Mouse (Mus musculus) forebrain, embryonic 11.5 days (tissue): ENCODE results near the gene Ccdc74a. TPM values are rescaled to one million over a fixed set of nuclear protein-coding genes. Genes with fewer than 3 reads are reported as not detected.

Experiments used
- ATAC-seq: fragments of 200-750 bp; cut with Nextera tagmentation; replicated peaks from 2 replicates; pipeline ENCODE4 v1.8.0; 2017; ENCODE audit warnings: moderate TSS enrichment; ENCODE audit not compliant: low FRiP score
- DNase-seq: peaks from one replicate; pipeline ENCODE4 v3.0.0-alpha.2; 2017; ENCODE audit warnings: low spot score
- H3K27ac ChIP-seq: fragments of 300-500 bp; sonication (generic); 2 replicates; pipeline ENCODE4 v1.5.1; 2014; ENCODE audit warnings: low read depth, low read length
- H3K27me3 ChIP-seq: fragments of 300-500 bp; sonication (generic); 2 replicates; pipeline ENCODE4 v1.6.1; 2014; ENCODE audit warnings: mild to moderate bottlenecking, low read length, mixed read lengths; ENCODE audit not compliant: control insufficient read depth, insufficient read depth
- H3K36me3 ChIP-seq: fragments of 300-500 bp; sonication (generic); 2 replicates; pipeline ENCODE4 v1.6.1; 2014; ENCODE audit warnings: mild to moderate bottlenecking, low read length, moderate library complexity, mixed read lengths; ENCODE audit not compliant: control insufficient read depth, insufficient read depth
- H3K4me1 ChIP-seq: fragments of 300-500 bp; sonication (generic); replicated peaks from 2 replicates; pipeline ENCODE4 v1.6.1; 2014; ENCODE audit warnings: low read length, mixed read lengths; ENCODE audit not compliant: control insufficient read depth, insufficient read depth
- H3K4me2 ChIP-seq: fragments of 300-500 bp; sonication (generic); 2 replicates; pipeline ENCODE4 v1.6.1; 2014; ENCODE audit warnings: low read depth, mild to moderate bottlenecking, low read length, moderate library complexity, mixed read lengths; ENCODE audit not compliant: severe bottlenecking
- H3K4me3 ChIP-seq: fragments of 300-500 bp; sonication (generic); 2 replicates; pipeline ENCODE4 v1.5.1; 2014; ENCODE audit warnings: low read depth, low read length
- H3K9ac ChIP-seq: fragments of 300-500 bp; sonication (generic); 2 replicates; pipeline ENCODE4 v1.6.1; 2014; ENCODE audit warnings: low read length
- H3K9me3 ChIP-seq: fragments of 300-500 bp; sonication (generic); 2 replicates; pipeline ENCODE4 v1.6.1; 2016; ENCODE audit warnings: low read length, mixed read lengths; ENCODE audit not compliant: control insufficient read depth
- WGBS: fragments of 180-500 bp; shearing (Covaris S2); extraction: QIAGEN DNeasy Blood & Tissue Kit; methylation state at CpG from one replicate; pipeline ENCODE4 v1.1.7; 2014; 5-methylcytosine and 5-hydroxymethylcytosine counted together
- polyA plus RNA-seq: library from polyadenylated mRNA; unstranded; fragments of >200 nt; fragmentation: Nextera tagmentation; extraction: Ambion mirVana; gene quantifications from 2 replicates; pipeline ENCODE4 v1.2.1, GENCODE M21; 2014

The Ccdc74a gene
- polyA plus RNA-seq, 1 experiment from 2014 or later: 7.9 TPM

DNA sequence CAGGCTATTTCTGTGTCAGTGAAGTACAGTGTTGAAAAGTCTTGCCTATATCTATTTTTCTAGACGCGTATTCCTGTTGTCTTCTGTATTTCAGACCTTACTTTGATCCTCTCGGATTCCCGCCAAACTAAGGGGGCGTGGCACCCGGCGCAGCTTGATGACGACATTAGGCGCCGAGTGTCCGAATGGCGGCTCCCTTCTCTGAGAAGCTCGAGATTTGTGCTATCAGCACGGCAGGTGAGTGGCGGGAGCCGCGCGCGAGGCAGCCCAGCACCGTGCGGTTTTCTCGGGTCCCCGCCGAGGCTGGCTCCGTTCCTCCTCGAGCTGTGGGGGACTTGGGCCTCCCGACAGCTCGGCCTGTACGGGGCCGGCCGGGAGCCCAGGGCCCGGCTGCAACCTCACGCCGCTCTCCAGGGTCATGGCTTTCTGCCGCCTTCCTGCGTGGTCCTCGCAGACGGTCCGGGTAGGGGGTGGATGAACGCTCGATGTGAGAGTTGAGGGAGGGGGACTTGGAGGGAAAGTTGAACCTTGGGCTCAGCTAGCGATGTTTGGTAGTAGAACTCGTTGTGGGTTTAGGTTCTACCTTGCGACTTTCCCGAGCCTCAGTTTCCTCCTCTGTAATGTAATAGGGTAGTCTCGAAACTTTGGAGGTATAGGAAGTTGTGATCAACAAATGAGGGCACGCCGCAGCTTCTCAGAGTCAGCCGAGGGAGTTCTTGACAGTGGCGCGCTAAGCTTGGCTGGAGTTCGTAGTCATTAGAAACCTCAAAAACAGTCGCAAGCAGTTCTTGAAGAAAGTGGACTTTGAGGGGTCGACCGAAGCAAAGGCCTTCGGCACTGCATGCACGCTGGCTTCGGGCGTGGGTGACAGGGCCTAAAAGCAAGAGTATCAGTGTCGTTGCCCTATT is 26.8 kb upstream of the Ccdc74a start, which contains the start of gene Smpd4:
Gene Smpd4 (plus strand): TSS at position 157 of the 908 bp plus-strand sequence.
- H3K27ac ChIP-seq: no peak within 1 kb of the TSS
- H3K36me3 ChIP-seq: no peaks in the 10 kb centered on the region; the same call in 1 of the 2 replicates
- peak within 1 kb of the TSS; percentile 89 for H3K4me3 ChIP-seq
- no peaks in the 10 kb centered on the region for H3K9me3 ChIP-seq
- WGBS: 4% methylated on average over 60 of the region's 60 CpGs
- ATAC-seq (peak; percentile 79), DNase-seq (peak; percentile 96)
- peak within 1 kb of the TSS; percentile 93 for H3K9ac ChIP-seq
- H3K4me2 ChIP-seq: peak within 1 kb of the TSS; percentile 79
- H3K27me3 ChIP-seq: no peaks in the 10 kb centered on the region
- peaks cover 4% of the 10 kb centered on the region; the same call in 1 of the 2 replicates for H3K4me1 ChIP-seq

GRCm38 (mm10) chr16:17621936-17622335 is 24.3 kb upstream of the Ccdc74a start:
- no peak for DNase-seq
- no peaks in the 10 kb centered on the region for H3K9me3 ChIP-seq
- peaks cover 4% of the 10 kb centered on the region; the same call in 1 of the 2 replicates for H3K4me1 ChIP-seq
- no peak overlapping the region for H3K9ac ChIP-seq
- no peak for ATAC-seq
- 94% methylated on average over 1 of the region's 1 CpGs for WGBS
- H3K4me2 ChIP-seq: no peak overlapping the region
- H3K27me3 ChIP-seq: no peaks in the 10 kb centered on the region
- no peaks in the 10 kb centered on the region; the same call in 1 of the 2 replicates for H3K36me3 ChIP-seq
- H3K4me3 ChIP-seq: no peak overlapping the region
- no peak overlapping the region for H3K27ac ChIP-seq

GRCm38 (mm10) chr16:17625488-17626268 is 20.6 kb upstream of the Ccdc74a start:
- WGBS: 73% methylated on average over 8 of the region's 8 CpGs
- no peak for DNase-seq

DNA sequence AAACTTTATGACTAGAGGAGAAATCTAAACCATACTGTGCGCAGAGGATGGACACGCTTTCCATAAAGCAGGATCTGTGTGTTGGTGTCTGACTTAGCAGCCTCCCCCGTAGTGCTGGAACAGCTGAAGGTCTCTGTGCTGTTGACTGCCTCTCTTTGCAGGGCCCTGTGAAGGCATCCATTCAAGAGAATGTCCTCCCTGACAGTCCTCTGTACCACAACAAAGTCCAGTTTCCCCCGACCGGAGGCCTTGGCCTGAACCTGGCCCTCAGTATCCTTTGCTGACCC is 20.1 kb upstream of the Ccdc74a start:
- Histone ChIP-seq H3K27me3 (no peaks in the 10 kb centered on the region), H3K4me1 (no peaks in the 10 kb centered on the region), H3K27ac (no peak overlapping the region), H3K9me3 (no peaks in the 10 kb centered on the region), H3K9ac (no peak overlapping the region), H3K4me2 (no peak overlapping the region), H3K4me3 (no peak overlapping the region), H3K36me3 (peaks cover 3% of the 10 kb centered on the region; the same call in 1 of the 2 replicates)
- WGBS: 94% methylated on average over 5 of the region's 5 CpGs
- DNase-seq (no peak), ATAC-seq (no peak)

More at GRCm38 (mm10) chr16:17625488-17626268, 20.6 kb upstream of the Ccdc74a start:
- ATAC-seq: no peak
- no peak overlapping the region for H3K27ac ChIP-seq
- H3K9ac ChIP-seq: no peak overlapping the region
- no peaks in the 10 kb centered on the region for H3K9me3 ChIP-seq
- H3K36me3 ChIP-seq: peaks cover 3% of the 10 kb centered on the region; the same call in 1 of the 2 replicates
- no peak overlapping the region for H3K4me3 ChIP-seq
- no peaks in the 10 kb centered on the region for H3K4me1 ChIP-seq
- no peak overlapping the region for H3K4me2 ChIP-seq
- H3K27me3 ChIP-seq: no peaks in the 10 kb centered on the region

DNA sequence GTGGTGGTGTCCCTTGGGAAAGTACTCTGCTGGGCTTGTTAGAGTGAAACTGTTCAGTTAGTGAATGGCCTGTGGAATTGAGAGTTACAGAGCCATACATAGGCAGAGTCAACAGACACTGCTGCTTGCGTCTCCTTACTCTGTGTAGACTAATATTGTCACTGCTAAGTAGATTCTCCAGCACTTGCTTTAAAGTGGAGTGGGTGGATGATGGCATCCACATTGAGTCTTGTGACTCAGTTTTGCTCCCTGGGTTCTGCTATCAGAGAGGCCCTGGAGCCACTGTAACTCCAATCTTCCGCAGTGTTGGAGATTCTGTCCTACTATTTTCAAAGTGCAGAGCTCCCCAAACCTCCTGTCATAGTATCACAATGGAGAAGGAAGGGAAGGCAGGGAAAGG is 13.7 kb upstream of the Ccdc74a start:
- no peak for ATAC-seq
- H3K36me3 ChIP-seq: peaks cover 7% of the 10 kb centered on the region; the same call in 1 of the 2 replicates
- no peak overlapping the region for H3K9ac ChIP-seq
- H3K4me1 ChIP-seq: no peaks in the 10 kb centered on the region
- H3K27me3 ChIP-seq: no peaks in the 10 kb centered on the region
- H3K27ac ChIP-seq: no peak overlapping the region
- no peaks in the 10 kb centered on the region for H3K9me3 ChIP-seq
- WGBS: 92% methylated on average over 2 of the region's 2 CpGs
- H3K4me2 ChIP-seq: no peak overlapping the region
- DNase-seq: no peak
- no peak overlapping the region for H3K4me3 ChIP-seq

DNA sequence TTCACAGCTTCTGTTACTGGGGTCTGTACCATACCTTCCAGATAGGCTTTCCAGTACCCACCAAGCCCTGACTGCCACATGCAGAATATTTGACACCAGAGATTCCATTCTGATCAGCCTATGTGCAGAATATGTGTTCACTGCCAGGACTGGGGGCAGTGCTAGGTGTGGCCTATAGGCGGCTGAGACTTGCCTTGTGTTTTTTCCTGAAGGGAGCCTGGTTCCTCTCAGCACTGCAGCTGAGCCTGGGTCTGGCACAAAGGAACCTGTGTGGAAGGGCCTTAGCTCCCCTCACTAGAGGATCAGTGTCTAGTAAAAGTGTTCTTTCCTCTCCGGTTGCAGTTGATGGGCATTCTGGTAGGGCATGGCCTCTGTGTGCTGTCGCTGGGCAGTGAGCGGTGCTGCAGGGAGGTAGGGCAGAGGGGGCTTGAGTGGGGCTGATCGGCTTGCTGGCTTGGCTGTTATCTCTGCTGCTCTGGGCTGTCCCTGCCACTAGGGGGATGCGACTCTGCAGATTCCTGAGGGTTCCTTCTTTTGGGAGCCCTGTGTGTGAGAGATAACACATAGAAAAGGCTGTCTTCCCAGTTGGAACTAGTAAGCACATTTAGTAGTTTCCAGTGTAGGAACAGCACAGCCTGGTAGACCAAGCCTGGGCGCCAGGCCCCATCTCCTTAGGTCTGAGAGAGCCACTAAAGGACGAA is 12.6 kb upstream of the Ccdc74a start:
- Histone ChIP-seq H3K4me2 (no peak overlapping the region), H3K4me1 (no peaks in the 10 kb centered on the region), H3K36me3 (peaks cover 7% of the 10 kb centered on the region; the same call in 1 of the 2 replicates), H3K4me3 (no peak overlapping the region), H3K27ac (no peak overlapping the region), H3K9ac (no peak overlapping the region), H3K27me3 (no peaks in the 10 kb centered on the region), H3K9me3 (no peaks in the 10 kb centered on the region)
- DNase-seq (no peak), ATAC-seq (no peak)
- 77% methylated on average over 8 of the region's 8 CpGs for WGBS

DNA sequence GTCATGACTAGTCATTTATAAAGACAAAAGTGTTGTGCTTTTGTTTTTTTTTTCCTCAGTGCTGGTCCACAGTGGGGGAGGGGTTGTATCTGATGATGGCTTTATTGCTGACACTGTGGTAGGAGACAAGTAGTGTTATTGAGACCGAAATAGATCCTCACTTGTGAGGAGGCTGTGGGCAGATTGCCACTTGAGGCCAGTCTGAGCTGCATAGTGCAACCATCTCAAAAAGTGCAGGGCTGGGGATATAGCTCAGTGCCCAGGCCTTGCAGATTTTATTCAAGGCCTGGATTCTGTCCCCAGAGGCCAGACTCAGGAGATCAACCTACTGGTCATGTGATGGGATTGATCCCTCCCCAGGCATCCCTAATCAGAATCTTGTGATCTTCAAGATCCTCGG is 9.4 kb upstream of the Ccdc74a start:
- Histone ChIP-seq H3K9me3 (no peaks in the 10 kb centered on the region), H3K4me2 (no peak overlapping the region), H3K27me3 (no peaks in the 10 kb centered on the region), H3K36me3 (peaks cover 11% of the 10 kb centered on the region; the same call in 1 of the 2 replicates), H3K9ac (no peak overlapping the region), H3K27ac (no peak overlapping the region), H3K4me1 (no peaks in the 10 kb centered on the region), H3K4me3 (no peak overlapping the region)
- WGBS: 86% methylated on average over 2 of the region's 2 CpGs
- no peak for ATAC-seq
- DNase-seq: no peak

DNA sequence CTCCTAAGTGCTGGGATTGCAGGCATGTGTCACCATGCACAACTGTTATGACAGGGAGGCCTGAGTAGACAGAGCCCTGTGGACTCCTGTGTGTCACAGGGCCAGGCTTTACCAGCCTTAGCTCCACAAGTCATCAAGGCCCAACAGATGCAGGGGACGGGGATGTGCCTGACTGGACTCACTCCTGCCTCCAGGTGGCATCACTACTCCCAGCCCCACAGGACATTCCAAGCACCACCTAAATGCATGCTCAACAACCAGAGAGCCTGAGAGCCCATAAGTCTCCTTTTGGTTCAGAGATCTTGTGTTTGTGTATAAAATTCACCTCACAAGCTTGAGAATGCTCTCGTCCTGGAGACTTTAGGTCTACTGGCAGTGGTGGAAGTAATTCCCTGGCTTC is 8.7 kb upstream of the Ccdc74a start:
- Histone ChIP-seq H3K9me3 (no peaks in the 10 kb centered on the region), H3K4me2 (no peak overlapping the region), H3K27ac (no peak overlapping the region), H3K9ac (no peak overlapping the region), H3K36me3 (peaks cover 8% of the 10 kb centered on the region), H3K4me1 (no peaks in the 10 kb centered on the region), H3K4me3 (no peak overlapping the region), H3K27me3 (no peaks in the 10 kb centered on the region)
- WGBS: 72% methylated on average over 2 of the region's 2 CpGs
- ATAC-seq (no peak), DNase-seq (no peak)
